Mouse (Mus musculus) neural tube, embryonic 11.5 days (tissue): Measurements from ENCODE around the gene Spon2. TPM values are rescaled to one million over a fixed set of nuclear protein-coding genes. Genes with fewer than 3 reads are reported as not detected.

Experiments used
- ATAC-seq: fragments of 200-750 bp; cut with Nextera tagmentation; 2 replicates; pipeline ENCODE4 v1.8.0; 2017; ENCODE audit warnings: moderate number of reproducible peaks, mild to moderate bottlenecking, moderate TSS enrichment, moderate library complexity; ENCODE audit not compliant: insufficient read depth, low FRiP score, low TSS enrichment
- DNase-seq: peaks from one replicate; pipeline ENCODE4 v3.0.0-alpha.2; 2015; ENCODE audit warnings: low spot score
- H3K27ac ChIP-seq: fragments of 300-500 bp; sonication (generic); 2 replicates; pipeline ENCODE4 v1.5.1; 2014; ENCODE audit warnings: low read depth, mild to moderate bottlenecking, low read length
- H3K27me3 ChIP-seq: fragments of 300-500 bp; sonication (generic); 2 replicates; pipeline ENCODE4 v1.6.1; 2014; ENCODE audit warnings: mild to moderate bottlenecking, low read length, mixed read lengths; ENCODE audit not compliant: control insufficient read depth, insufficient read depth
- H3K36me3 ChIP-seq: fragments of 300-500 bp; sonication (generic); 2 replicates; pipeline ENCODE4 v1.6.1; 2014; ENCODE audit warnings: mild to moderate bottlenecking, low read length, moderate library complexity, mixed read lengths; ENCODE audit not compliant: control insufficient read depth, insufficient read depth
- H3K4me1 ChIP-seq: fragments of 300-500 bp; sonication (generic); 2 replicates; pipeline ENCODE4 v1.6.1; 2014; ENCODE audit warnings: low read length, mixed read lengths; ENCODE audit not compliant: control insufficient read depth, insufficient read depth
- H3K4me2 ChIP-seq: fragments of 300-500 bp; sonication (generic); 2 replicates; pipeline ENCODE4 v1.6.1; 2014; ENCODE audit warnings: low read depth, mild to moderate bottlenecking, moderate library complexity
- H3K4me3 ChIP-seq: fragments of 300-500 bp; sonication (generic); 2 replicates; pipeline ENCODE4 v1.5.1; 2014; ENCODE audit warnings: low read depth, low read length
- H3K9ac ChIP-seq: fragments of 300-500 bp; sonication (generic); 2 replicates; pipeline ENCODE4 v1.6.1; 2014; ENCODE audit warnings: mild to moderate bottlenecking, low read length
- H3K9me3 ChIP-seq: fragments of 300-500 bp; sonication (generic); 2 replicates; pipeline ENCODE4 v1.6.1; 2016; ENCODE audit warnings: low read length; ENCODE audit not compliant: control insufficient read depth
- WGBS: fragments of 180-500 bp; shearing (Covaris S2); extraction: QIAGEN DNeasy Blood & Tissue Kit; methylation state at CpG from one replicate; pipeline ENCODE4 v1.1.7; 2014; 5-methylcytosine and 5-hydroxymethylcytosine counted together
- polyA plus RNA-seq: library from polyadenylated mRNA; unstranded; fragments of >200 nt; fragmentation: Nextera tagmentation; extraction: Ambion mirVana; gene quantifications from 2 replicates; pipeline ENCODE4 v1.2.1, GENCODE M21; 2014

Spon2 gene
- polyA plus RNA-seq, 1 experiment from 2014 or later, result 2.6 TPM

DNA sequence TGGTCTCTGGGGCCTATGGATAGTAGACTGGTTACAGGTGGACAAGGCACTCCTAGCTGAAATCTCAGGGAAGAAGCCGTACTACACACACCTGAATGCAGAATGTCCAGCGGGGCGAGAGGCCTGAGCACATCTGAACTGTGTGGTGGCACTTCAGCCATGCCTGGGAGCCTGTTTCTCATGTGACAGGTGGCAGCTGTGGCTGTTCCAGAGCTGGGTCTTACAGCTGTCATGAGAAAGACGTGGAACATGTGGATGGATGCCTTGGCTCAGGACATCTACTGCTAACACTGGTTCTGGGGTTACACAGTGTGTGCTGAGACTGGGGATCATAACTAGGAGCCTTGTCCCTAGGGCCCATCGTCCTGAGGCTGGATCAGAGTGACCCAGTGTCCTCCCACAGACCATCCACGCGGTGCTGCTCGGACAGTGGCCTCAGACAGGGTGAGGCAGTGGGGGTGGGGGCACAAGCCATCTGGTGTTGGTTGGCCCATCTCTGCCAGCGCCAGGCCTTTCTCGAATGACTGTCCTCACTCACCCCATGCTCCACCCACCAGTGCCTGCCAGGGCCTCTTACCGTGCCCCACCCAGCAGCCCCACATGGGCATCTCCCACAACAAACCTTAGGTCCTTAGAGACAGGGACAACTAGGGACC, 19.5 kb upstream of the Spon2 start:
- H3K9me3 ChIP-seq, result no peaks in the 10 kb centered on the region
- ATAC-seq (no peak), DNase-seq (no peak)
- no peaks in the 10 kb centered on the region for H3K27me3 ChIP-seq
- no peak overlapping the region for H3K9ac ChIP-seq
- H3K4me2 ChIP-seq, result no peak overlapping the region
- H3K36me3 ChIP-seq, result peaks cover under 1% of the 10 kb centered on the region
- no peak overlapping the region for H3K4me3 ChIP-seq
- no peak overlapping the region for H3K27ac ChIP-seq
- WGBS, result 95% methylated on average over 11 of the region's 11 CpGs
- H3K4me1 ChIP-seq, result no peaks in the 10 kb centered on the region

DNA sequence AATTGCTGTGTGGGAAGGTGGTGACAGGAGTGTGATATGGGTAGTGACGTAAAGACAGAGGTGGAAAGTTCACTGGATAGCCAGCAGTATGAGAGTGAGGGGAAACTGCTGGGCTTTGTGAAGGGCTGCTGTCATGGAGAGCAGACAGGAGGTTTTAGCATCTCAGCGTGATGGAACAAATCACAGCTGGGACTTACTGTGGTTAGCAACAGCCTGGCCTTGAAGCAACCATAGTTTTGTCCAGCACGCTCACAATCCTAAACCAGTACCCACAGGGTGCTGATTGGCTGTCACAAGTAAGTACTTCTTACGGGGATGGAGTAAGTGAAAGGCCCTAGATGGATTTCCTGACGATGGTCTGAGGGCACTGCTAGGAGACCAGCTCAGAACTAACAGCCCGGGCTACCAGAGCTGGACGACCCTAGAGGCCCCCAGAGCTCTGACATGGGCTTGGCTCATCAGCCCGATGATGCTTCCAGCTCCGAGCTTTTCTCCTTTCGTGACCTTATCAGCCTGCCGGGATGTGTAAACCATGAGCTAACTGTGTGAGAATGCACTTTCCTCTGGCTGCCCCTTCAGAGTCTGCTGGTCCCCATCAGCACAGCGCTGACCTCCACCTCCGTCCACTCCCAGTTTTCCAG, 16.3 kb upstream of the Spon2 start:
- no peaks in the 10 kb centered on the region for H3K9me3 ChIP-seq
- no peaks in the 10 kb centered on the region for H3K27me3 ChIP-seq
- no peak for ATAC-seq
- DNase-seq, result no peak
- H3K4me3 ChIP-seq, result no peak overlapping the region
- H3K4me1 ChIP-seq, result no peaks in the 10 kb centered on the region
- no peak overlapping the region for H3K4me2 ChIP-seq
- H3K36me3 ChIP-seq, result no peaks in the 10 kb centered on the region
- no peak overlapping the region for H3K9ac ChIP-seq
- no peak overlapping the region for H3K27ac ChIP-seq
- WGBS, result 71% methylated on average over 13 of the region's 13 CpGs

DNA sequence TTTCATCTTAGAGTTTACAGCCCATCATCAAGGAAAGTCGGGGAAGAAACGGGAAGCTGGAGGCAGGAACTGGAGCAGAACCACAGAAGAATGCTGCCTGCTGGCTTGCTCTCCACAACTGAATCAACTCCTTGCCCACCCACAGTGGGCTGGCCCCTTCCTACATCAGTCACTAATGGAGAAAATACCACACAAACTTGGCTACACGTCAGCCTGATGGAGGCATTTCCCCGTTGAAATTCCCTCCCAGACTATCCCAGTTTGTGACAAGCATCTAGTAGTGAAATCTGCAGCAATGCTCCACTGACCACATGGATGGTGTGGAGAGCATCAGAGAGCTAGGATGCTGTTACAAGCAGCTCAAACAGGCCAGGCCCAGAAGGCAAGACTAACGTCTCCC, 14.5 kb upstream of the Spon2 start:
- no peaks in the 10 kb centered on the region for H3K36me3 ChIP-seq
- no peak overlapping the region for H3K27ac ChIP-seq
- H3K4me3 ChIP-seq, result no peak overlapping the region
- H3K4me2 ChIP-seq, result no peak overlapping the region
- WGBS, result 82% methylated on average over 5 of the region's 5 CpGs
- ATAC-seq, result no peak
- H3K9ac ChIP-seq, result no peak overlapping the region
- no peak for DNase-seq
- H3K27me3 ChIP-seq, result no peaks in the 10 kb centered on the region
- H3K4me1 ChIP-seq, result no peaks in the 10 kb centered on the region
- H3K9me3 ChIP-seq, result no peaks in the 10 kb centered on the region

DNA sequence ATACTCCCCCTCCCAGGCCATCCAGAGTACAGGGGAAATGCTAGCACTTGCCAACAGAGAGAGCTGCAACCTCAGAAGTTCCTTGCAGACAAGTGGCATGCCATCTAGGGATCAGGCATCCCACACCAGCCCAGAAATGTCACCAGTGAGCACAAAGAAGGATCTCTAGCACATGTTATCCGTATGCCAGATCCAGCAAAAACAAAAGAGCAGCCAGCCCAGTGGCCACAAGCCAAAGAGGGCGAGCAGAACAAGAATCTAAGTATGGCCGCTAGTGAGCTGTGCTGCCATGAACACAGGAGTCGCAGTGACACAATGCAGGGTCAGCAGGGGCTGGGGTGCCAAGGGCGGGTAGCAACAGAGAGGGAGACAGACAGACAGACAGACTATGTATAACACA, 12.0 kb upstream of the Spon2 start:
- H3K4me3 ChIP-seq, result no peak overlapping the region
- H3K9ac ChIP-seq, result no peak overlapping the region
- no peak for ATAC-seq
- H3K27ac ChIP-seq, result no peak overlapping the region
- no peaks in the 10 kb centered on the region for H3K4me1 ChIP-seq
- H3K36me3 ChIP-seq, result no peaks in the 10 kb centered on the region
- H3K9me3 ChIP-seq, result no peaks in the 10 kb centered on the region
- no peak overlapping the region for H3K4me2 ChIP-seq
- no peak for DNase-seq
- WGBS, result 65% methylated on average over 5 of the region's 5 CpGs
- H3K27me3 ChIP-seq, result no peaks in the 10 kb centered on the region

DNA sequence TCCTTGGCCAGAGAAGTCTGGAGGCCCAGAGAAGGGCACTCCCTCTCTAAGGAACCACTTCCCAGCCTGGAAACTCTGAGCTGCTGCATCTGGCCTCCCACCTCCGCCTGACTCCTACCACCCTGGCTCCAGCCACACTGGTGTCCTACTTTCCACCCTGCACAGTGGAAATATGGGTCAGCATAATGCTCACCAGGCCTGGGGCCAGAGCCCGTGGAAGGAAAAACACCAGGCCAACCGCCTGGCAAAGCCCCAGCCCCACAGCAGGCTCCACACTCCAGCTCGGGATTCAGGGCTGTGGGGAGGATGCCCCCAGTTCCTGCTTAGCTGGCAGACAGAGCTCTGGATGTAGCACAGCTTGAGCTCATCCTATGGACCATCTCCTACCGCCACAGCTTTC, 10.2 kb upstream of the Spon2 start:
- H3K4me2 ChIP-seq, result no peak overlapping the region
- no peaks in the 10 kb centered on the region for H3K9me3 ChIP-seq
- H3K27me3 ChIP-seq, result no peaks in the 10 kb centered on the region
- no peak for ATAC-seq
- H3K27ac ChIP-seq, result no peak overlapping the region
- DNase-seq, result no peak
- no peaks in the 10 kb centered on the region for H3K36me3 ChIP-seq
- H3K9ac ChIP-seq, result no peak overlapping the region
- H3K4me3 ChIP-seq, result no peak overlapping the region
- H3K4me1 ChIP-seq, result no peaks in the 10 kb centered on the region
- WGBS, result 67% methylated on average over 5 of the region's 5 CpGs

DNA sequence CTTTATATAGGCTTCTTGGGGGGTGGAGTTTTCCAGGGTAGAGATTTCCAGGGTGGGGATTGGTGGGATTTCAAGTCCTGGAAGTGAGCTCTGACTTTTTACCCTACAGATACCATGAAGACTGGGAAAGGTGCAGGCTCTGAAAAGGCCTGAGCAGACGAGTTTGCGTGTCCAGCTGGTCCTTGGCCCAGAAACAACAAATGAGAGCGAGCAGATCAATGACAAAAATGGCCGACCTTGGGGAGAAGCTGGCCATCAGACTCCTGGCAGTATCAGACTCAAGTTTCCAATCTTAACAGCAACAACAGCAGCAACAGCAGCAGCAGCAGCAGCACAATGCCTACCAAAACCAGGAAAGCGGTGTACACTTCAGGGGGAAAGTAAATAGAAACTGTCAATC, 7.4 kb upstream of the Spon2 start:
- no peak overlapping the region for H3K4me2 ChIP-seq
- no peak overlapping the region for H3K4me3 ChIP-seq
- WGBS, result 88% methylated on average over 5 of the region's 5 CpGs
- DNase-seq (no peak), ATAC-seq (no peak)
- H3K9ac ChIP-seq, result no peak overlapping the region
- no peaks in the 10 kb centered on the region for H3K27me3 ChIP-seq
- no peaks in the 10 kb centered on the region for H3K9me3 ChIP-seq
- no peak overlapping the region for H3K27ac ChIP-seq
- no peaks in the 10 kb centered on the region for H3K36me3 ChIP-seq
- H3K4me1 ChIP-seq, result no peaks in the 10 kb centered on the region; the same call in 1 of the 2 replicates

DNA sequence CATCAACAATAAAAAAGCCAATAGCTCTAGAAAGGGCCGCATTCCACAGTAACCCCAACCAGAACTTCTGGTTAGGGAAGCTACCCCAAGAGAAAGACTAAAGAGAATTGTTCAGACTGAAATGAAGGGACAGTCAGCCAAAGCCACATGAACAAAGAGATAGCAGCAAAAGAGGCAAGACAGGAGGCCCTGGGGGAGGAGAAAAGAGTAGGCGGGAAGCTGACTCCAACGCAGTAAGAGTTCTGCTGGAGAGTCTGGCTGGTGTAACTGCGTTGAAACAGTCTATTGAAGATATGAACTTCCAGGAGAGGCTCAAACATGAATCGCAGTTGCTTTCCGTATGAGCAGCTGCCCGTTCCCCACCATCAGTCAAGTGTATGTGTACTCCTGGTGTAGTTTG, 6.2 kb upstream of the Spon2 start:
- no peak for DNase-seq
- Histone ChIP-seq H3K9ac (no peak overlapping the region), H3K36me3 (no peaks in the 10 kb centered on the region), H3K4me3 (no peak overlapping the region), H3K4me1 (no peaks in the 10 kb centered on the region; the same call in 1 of the 2 replicates), H3K27me3 (no peaks in the 10 kb centered on the region), H3K27ac (no peak overlapping the region), H3K4me2 (no peak overlapping the region), H3K9me3 (no peaks in the 10 kb centered on the region)
- WGBS, result 81% methylated on average over 7 of the region's 7 CpGs
- ATAC-seq, result no peak

DNA sequence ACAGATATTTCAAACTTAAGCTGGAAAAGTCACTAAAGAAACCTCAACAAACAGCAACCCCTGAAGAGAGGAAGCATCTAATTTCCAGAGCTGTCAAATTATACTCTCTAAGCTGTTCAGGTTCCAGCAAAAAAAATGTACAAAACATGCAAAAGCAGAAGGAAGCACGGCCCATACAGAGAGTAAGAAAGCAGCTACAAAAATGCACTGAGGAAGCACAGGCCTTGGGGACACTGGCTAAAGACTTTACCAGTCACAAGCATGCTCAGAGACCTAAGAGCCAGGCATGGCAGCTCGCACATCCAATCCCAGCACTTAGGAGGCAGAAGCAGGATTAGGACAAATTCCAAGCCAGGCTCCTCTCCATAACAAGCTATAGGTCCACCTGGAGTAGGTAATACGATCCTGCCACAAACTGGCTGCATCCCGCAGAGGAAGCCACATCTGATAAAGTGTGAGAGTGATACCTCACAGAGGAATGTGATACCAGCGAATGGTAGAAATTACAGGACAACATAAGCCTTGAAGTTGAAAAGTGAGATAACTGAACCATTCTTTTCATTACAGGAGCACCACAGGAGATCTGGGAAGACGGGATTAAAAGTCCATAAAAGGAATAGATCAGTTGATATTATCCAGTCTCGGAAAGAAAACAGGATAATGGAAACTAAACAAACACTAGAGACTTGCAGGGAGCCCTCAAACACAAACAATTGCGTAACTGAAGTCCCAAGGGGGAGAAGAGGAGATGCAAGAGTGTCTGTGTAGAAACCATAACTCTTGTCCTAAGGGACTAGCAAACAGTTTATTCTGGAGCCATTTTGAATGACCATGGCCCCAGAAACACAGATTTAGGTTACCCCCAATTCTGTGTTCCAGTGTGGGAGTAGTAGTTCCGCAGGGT, 4.8 kb upstream of the Spon2 start:
- Histone ChIP-seq H3K27me3 (no peaks in the 10 kb centered on the region), H3K9ac (no peak overlapping the region), H3K4me2 (no peak overlapping the region), H3K4me3 (no peak overlapping the region), H3K36me3 (no peaks in the 10 kb centered on the region), H3K9me3 (no peaks in the 10 kb centered on the region), H3K27ac (no peak overlapping the region), H3K4me1 (no peaks in the 10 kb centered on the region; the same call in 1 of the 2 replicates)
- no peak for ATAC-seq
- WGBS, result 65% methylated on average over 9 of the region's 9 CpGs
- DNase-seq, result no peak
